Mouse (Mus musculus): ENCODE results near the gene Lrfn2. TPM values are rescaled to one million over a fixed set of nuclear protein-coding genes. Genes with fewer than 3 reads are reported as not detected.

Gene Lrfn2
- 10 to 100 TPM; 34.9 to 42.6 (median 36.9) TPM for total RNA-seq (2022)

- DNase-seq (ENCODE audit: low spot score in 2 of 2): peak; percentile 75 to 86
Measured at GRCm38 (mm10) chr17:48931621-48932405, at the start of gene Lrfn2. Gene Lrfn2, plus strand, starts transcription at chr17:48932379.

DNA sequence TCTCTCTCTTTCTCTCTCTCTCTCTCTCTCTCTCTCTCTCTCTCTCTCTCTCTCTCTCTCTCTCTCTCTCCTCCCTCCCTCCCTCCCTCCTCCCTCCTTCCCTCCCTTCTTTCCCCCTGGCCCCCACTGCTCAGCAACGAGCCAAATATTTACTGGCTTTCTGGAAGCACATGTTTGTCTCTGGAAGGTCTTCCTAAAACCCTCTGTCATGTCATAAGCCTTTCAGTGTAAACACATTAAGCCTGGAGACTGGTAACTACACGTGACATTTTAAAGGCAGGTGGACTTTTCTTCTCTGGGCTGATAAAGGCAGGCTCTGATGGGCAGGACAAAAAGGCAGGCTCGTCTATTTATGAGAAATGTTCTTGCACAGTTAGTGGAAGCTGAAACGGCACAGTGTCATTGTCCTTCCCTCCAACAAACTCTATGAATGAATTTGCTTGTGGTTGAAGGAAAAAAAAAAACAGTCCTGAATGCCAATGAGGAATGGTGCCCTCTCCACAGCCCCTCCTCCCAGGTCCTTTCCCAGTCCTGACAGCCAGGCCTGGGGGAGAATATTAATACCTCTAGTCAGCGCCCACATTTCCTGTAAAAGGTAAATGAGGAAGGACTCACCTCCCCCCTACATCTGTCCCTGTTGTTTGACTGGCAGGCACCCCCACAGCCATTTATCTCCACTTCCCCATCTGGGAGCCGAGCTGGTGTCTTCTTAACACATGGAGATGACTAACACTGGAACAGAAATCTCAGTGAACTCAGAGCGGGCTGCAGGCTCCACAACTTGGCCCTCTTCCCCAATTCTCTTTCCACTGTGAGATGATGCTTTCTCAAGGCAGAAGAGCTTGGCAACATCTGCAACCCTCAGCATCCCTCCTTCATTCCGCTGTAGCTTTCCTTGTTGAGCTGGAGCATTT lies 44.5 kb upstream of the Lrfn2 start:
- DNase-seq (ENCODE audit: low spot score in 2 of 2): peak; percentile 77 to 79

- no peak for DNase-seq (ENCODE audit: low spot score in 2 of 2)
Measured at GRCm38 (mm10) chr17:48905286-48906040, 26.7 kb upstream of the Lrfn2 start.

DNA sequence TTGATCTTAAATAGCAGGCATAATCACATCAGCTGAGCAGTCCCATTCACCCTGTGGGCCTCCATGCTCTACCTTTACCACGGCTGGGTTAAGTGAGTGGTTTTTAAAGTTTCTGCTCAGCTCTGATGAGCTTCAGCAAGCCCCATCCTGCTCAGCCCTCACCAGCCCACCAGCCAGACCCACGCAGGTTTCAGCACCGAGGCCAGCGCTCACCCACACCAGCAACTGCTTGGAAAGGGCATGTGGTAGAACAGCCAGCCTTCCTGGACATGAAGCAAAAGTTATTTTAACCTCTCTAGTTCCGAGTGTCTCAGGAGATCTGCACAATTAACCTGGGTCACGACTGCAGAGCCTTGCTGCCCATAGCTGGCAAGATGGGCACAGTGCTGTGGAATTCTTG lies 18.7 kb upstream of the Lrfn2 start:
- DNase-seq (ENCODE audit: low spot score in 2 of 2): no peak

DNA sequence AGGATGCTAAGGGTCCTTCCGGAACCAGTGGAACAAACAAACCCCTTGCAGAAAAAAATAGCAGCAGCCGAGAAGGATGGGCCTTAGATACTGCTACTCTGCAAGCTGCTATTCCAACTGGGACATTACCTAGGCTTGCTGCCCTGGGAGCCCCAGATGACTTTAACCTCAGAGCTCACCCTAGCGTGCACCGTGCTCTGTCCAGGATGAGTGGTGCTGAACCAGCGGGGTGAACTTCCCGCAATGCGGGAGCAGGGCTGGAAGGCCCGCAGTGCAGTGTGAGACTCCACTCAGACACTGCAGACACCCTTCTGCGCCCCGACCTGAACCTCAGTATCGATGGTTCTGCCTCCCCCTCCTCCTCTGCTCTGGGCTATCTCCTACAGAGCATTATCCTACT lies 14.8 kb upstream of the Lrfn2 start:
- no peak for DNase-seq (ENCODE audit: low spot score in 2 of 2)

- no peak for DNase-seq (ENCODE audit: low spot score in 2 of 2)
Measured at GRCm38 (mm10) chr17:48918458-48918857, 13.7 kb upstream of the Lrfn2 start.

DNA sequence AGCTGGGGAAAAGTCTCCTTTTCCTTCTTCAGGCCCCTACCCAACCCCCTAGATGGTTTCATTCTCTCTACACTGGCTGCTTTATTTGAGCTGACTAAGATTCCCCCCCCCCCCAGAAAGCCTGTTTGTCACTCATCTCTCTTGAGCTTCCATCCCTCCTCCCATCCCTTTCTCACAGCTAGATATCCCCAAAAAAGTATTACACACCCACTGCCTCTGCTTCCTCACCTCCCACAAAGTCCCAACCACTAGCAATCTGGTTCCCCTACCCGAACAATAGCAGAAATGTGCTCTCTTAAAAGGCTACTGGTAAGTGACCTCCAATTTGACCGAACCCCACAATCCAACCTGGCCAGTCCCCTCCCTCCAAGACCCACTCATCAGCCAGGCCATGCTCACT lies 9.3 kb upstream of the Lrfn2 start:
- DNase-seq (ENCODE audit: low spot score in 2 of 2): no peak

DNA sequence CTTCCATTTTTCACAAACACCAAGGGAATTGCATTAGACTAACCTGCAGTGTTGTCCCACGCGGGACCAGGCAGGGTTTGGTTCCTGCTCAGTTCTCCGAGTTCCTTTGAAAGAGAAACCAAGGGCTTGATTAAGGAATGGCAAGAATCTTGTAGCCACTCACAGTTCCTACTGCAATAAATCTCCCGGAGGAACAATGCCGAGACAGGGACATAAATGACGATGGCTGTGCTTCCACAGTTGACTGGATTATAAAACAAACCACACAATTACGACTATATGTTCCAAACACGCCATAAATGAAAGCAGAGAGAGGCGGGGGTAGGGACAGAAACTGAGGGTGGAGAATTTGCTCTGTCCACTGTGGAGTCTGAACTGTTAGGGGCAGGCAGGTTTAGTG lies 6.8 kb upstream of the Lrfn2 start:
- DNase-seq (ENCODE audit: low spot score in 2 of 2): no peak

- DNase-seq (ENCODE audit: low spot score in 2 of 2): peak in 1 of 2 experiments; percentile 24
Measured at GRCm38 (mm10) chr17:48930994-48931393, 1.2 kb upstream of the Lrfn2 start.

GRCm38 (mm10) chr17:48932406-48932906 lies 277 bp downstream of the Lrfn2 start:
- DNase-seq (ENCODE audit: low spot score in 2 of 2): peak in 1 of 2 experiments; percentile 38

GRCm38 (mm10) chr17:48932916-48933315 lies 737 bp downstream of the Lrfn2 start:
- no peak for DNase-seq (ENCODE audit: low spot score in 2 of 2)

DNA sequence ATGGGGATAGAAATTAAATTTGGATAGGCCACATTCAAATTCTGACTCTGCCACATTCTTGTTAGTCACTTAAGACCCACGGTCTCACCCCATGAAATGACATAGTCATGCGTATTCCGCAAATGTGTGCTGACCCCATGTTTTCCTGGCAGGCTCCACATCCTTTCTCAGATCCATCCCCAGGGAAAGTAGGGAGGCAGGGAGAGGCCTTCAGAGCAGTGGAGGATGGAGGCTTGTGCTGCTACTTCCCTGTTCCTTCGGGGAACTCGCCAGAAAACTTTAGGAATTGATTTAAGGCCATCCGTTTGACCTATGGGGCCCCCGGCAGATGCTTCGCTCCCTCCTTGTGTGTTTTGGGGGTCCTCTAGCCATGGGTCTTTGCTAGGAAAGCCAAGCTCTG lies 3.0 kb downstream of the Lrfn2 start:
- no peak for DNase-seq (ENCODE audit: low spot score in 2 of 2)

- peak in 1 of 2 experiments; percentile 31 for DNase-seq (ENCODE audit: low spot score in 2 of 2)
Measured at GRCm38 (mm10) chr17:48936445-48937141, 4.4 kb downstream of the Lrfn2 start.

DNA sequence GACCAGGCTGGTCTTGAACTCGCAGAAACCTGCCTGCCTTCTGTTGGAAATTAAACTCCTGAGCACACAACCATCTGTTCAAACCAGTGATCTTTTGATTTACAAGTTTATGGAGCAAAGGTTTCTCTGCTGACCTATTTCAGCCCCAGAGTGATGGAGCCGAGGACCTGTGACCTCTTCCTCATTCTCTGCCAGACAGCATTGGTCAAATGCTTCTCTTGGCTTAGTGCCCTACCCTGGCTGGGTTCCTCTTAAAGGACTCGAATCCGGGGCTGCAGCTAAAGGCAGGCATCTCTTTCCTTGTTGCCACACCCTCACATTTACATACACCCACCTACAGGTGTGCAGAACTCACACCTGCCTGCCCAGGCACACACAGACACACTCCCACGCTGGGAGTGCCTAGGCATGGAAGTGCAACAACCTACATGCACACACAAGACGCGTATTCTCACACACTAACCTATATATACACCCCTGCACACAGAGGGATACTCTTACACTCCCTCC lies 6.6 kb downstream of the Lrfn2 start:
- DNase-seq (ENCODE audit: low spot score in 2 of 2): no peak

GRCm38 (mm10) chr17:48946315-48946714 lies 14.1 kb downstream of the Lrfn2 start:
- no peak for DNase-seq (ENCODE audit: low spot score in 2 of 2)

GRCm38 (mm10) chr17:48946765-48947164 lies 14.6 kb downstream of the Lrfn2 start:
- DNase-seq (ENCODE audit: low spot score in 2 of 2): no peak

GRCm38 (mm10) chr17:48951250-48951649 lies 19.1 kb downstream of the Lrfn2 start:
- no peak for DNase-seq (ENCODE audit: low spot score in 2 of 2)

DNA sequence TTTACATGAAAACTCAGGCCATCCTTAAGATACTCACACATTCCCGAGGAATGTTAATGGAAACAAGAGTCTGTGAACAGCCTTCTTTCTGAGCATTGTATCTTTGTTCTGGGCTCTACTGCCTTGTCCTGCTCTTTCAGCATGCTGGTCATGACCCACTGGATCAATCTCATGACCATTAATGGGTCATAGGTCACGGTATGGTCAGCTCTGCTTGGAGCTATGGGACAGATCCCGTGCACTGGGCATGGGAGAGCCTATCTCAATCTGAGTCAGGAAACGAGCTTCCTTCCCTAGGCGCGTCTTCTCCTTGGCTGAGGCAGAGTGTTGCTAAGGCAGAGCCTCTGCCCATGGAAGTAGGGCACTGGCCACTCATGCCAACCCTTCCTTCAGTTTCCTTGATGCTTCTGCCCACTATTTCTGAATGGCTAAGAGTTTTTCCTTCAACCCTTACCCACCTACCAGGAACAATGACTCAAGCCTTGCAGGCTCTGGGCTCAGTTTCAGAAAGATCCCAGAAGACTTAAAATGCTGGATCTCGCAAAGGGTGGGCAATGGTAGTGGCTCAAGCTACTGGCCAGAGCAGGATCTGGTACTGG lies 24.0 kb downstream of the Lrfn2 start:
- no peak for DNase-seq (ENCODE audit: low spot score in 2 of 2)

DNA sequence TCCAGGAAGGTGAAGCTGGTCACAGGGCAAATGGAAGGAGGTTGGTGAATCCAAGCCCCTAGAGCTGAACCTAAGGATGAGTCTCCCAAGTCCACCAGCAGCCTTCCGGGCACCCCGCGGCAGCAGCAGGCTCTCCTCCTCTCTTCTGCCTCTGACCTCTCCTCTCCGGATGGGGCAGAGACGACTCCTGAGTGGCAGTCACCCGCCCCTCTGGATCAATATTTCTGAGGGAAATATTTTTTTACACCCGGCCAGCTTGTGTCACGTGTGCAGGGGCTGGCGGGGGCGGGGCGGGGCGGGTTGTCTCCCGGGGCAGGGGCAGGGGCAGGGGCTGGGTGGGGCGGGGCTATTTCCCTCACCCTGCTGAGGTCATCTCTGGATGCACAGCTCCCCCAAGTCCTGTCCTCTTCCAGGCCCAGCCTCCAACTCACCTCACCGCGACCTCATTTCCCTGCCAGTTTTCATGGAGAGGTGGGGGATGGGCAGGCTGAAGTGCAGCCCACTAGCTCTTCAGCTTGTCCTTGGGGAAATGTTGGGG lies 28.1 kb downstream of the Lrfn2 start:
- DNase-seq (ENCODE audit: low spot score in 2 of 2): no peak

DNA sequence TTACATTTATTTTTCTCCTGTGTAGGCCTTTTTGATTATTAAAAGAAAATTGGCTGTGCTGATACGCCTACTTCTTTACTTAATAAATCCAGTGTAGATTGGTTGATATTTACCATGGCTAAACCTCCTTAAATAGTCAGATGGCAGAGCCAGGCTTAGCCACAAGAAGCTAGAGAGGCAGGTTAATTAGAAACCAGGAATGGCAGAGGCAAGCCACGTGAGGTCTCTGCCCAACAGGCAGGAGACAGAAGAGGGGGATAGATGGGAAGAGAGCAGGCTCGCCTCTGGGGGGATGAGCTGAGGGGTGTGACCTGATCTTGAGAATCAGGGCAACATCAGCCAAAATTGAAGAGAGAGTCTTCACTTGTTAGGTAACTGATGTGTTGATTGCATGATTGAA lies 30.5 kb downstream of the Lrfn2 start:
- no peak for DNase-seq (ENCODE audit: low spot score in 2 of 2)
